Mouse (Mus musculus): Measurements from ENCODE around the gene Naxd. TPM values are rescaled to one million over a fixed set of nuclear protein-coding genes. Genes with fewer than 3 reads are reported as not detected.

Gene Naxd
- total and polyA plus RNA-seq, 3 experiments: 39.7 to 57.1 (median 50.1) TPM

DNA sequence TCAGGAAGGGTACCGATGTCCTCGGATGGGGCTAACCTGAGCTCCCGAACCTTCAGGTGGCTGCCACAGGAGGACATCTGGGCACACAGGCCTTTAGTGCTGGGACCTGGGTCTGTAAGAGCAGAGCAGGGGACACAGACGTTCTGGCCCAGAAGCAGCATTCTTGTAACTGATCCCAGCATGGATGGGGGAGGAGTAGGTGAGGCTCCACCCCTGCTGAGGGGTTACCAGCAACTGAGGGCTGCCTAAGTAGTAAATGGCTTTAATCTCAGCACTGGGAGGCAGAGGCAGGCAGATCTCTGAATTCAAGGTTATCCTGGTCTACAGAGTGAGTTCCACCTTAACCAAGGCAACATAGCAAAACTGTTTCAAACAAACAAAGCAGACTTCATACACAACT lies 45.6 kb downstream of the Naxd start:
- Histone ChIP-seq H3K27ac (ENCODE audit: insufficient read depth, low read depth) (no peak overlapping the region), H3K4me3 (replicated peaks in 1 of 3; ENCODE audit: low read depth in 2 of 3, low read length in 2 of 3, poor library complexity in 1 of 3) (no peak overlapping the region), H3K4me1 (ENCODE audit: control insufficient read depth in 1 of 2, insufficient read depth in 2 of 2) (peaks cover 0 to 5% of the 10 kb centered on the region in 2 experiments; a peak in 2 of 4 replicates), H3K4me2 (ENCODE audit: insufficient read depth, low read depth, poor library complexity, severe bottlenecking) (no peak overlapping the region), H3K27me3 (replicated peaks) (no peaks in the 10 kb centered on the region), H3K36me3 (replicated peaks in 1 of 2; ENCODE audit: control insufficient read depth in 1 of 2, insufficient read depth in 1 of 2, low read length in 1 of 2) (peaks cover 73 to 91% of the 10 kb centered on the region in 2 experiments), H3K9ac (ENCODE audit: insufficient read depth, low read depth) (no peak overlapping the region), H3K9me3 (replicated peaks; ENCODE audit: low read length) (peaks cover 2% of the 10 kb centered on the region), H3K79me2 (replicated peaks; ENCODE audit: control insufficient read depth, extremely low read depth, insufficient read depth, poor library complexity, severe bottlenecking) (no peaks in the 10 kb centered on the region)
- dilution Hi-C loops (cut with MboI; ENCODE audit: extremely low pct_ligation_motif_present, extremely low pct_unique_long_range_greater_than_20kb, low sequenced_read_pairs) (no loop called here), in situ Hi-C loops (cut with MboI; ENCODE audit: low pct_ligation_motif_present, low pct_unique_long_range_greater_than_20kb, low sequenced_read_pairs) (loop anchor here (10.0 kb wide), 1 partner anchor 98 kb away; no protein-coding TSS in a partner anchor)
- no peak for DNase-seq (ENCODE audit: extremely low read depth)
- TF ChIP-seq ZKSCAN1 (IDR thresholded peaks at IDR 0.05; ENCODE audit: borderline replicate concordance, low read depth, low read length) (no peak), ZNF384 (IDR thresholded peaks at IDR 0.05; ENCODE audit: low read depth, low read length) (no peak), NRF1 (IDR thresholded peaks at IDR 0.05; ENCODE audit: low read depth, low read length) (no peak), JUND (conservative IDR thresholded peaks at IDR 0.05; ENCODE audit: low read depth, low read length) (no peak), EP300 (IDR thresholded peaks at IDR 0.05; ENCODE audit: low read length) (no peak), IRF4 (IDR thresholded peaks at IDR 0.05; ENCODE audit: low read depth, low read length) (no peak), BHLHE40 (IDR thresholded peaks at IDR 0.05; ENCODE audit: low read depth, low read length) (no peak), HCFC1 (IDR thresholded peaks at IDR 0.05; ENCODE audit: low read depth, low read length) (no peak), KAT2A (IDR thresholded peaks at IDR 0.05; ENCODE audit: insufficient replicate concordance, low read length) (no peak), ZMIZ1 (IDR thresholded peaks at IDR 0.05; ENCODE audit: low read depth, low read length) (no peak), RAD21 (IDR thresholded peaks at IDR 0.05; ENCODE audit: low read depth, low read length) (no peak), UBTF (IDR thresholded peaks at IDR 0.05; ENCODE audit: low read depth, low read length) (no peak), SIN3A (IDR thresholded peaks at IDR 0.05; ENCODE audit: low read length) (no peak)

DNA sequence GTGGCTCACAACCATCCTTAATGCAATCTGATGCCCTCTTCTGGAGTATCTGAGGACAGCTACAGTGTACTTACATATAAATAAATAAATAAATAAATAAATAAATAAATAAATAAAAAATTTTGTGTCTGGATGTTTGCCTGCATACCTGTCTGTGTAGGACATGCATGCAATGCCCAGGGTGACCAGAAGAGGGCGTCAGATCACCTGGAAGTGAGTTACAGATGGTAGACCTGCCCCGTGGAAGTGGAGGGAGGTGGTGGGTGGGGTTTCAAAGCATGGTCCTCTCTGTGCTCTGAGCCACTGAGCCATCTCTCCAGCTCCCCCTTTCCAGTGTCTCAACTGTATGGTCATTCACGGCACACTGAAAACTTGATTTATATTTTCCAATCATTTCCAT lies 47.1 kb downstream of the Naxd start:
- peaks cover 2% of the 10 kb centered on the region for H3K9me3 ChIP-seq (replicated peaks; ENCODE audit: low read length)
- H3K27ac ChIP-seq (ENCODE audit: insufficient read depth, low read depth): no peak overlapping the region
- H3K79me2 ChIP-seq (replicated peaks; ENCODE audit: control insufficient read depth, extremely low read depth, insufficient read depth, poor library complexity, severe bottlenecking): peaks cover 5% of the 10 kb centered on the region
- DNase-seq (ENCODE audit: extremely low read depth): no peak
- H3K4me1 ChIP-seq (ENCODE audit: control insufficient read depth in 1 of 2, insufficient read depth in 2 of 2): peaks cover 6 to 14% of the 10 kb centered on the region in 2 experiments; a peak in 3 of 4 replicates
- TF ChIP-seq MYC (IDR thresholded peaks at IDR 0.05; ENCODE audit: low read depth, low read length) (no peak), ZMIZ1 (IDR thresholded peaks at IDR 0.05; ENCODE audit: low read depth, low read length) (no peak), MEF2A (IDR thresholded peaks at IDR 0.05; ENCODE audit: borderline replicate concordance, low read depth, low read length) (no peak), RAD21 (IDR thresholded peaks at IDR 0.05; ENCODE audit: low read depth, low read length) (peak; percentile 46), MAFK (IDR thresholded peaks at IDR 0.05; ENCODE audit: insufficient replicate concordance, low read length) (no peak), IRF4 (IDR thresholded peaks at IDR 0.05; ENCODE audit: low read depth, low read length) (no peak), JUND (conservative IDR thresholded peaks at IDR 0.05; ENCODE audit: low read depth, low read length) (no peak), HCFC1 (IDR thresholded peaks at IDR 0.05; ENCODE audit: low read depth, low read length) (no peak), JUN (IDR thresholded peaks at IDR 0.05; ENCODE audit: insufficient read depth, low read depth, low read length) (no peak), ZC3H11A (IDR thresholded peaks at IDR 0.05; ENCODE audit: low read depth, low read length) (no peak), SMC3 (IDR thresholded peaks at IDR 0.05; ENCODE audit: low read depth, low read length) (peak; percentile 51), CHD1 (IDR thresholded peaks at IDR 0.05; ENCODE audit: low read depth, low read length) (no peak), SIN3A (IDR thresholded peaks at IDR 0.05; ENCODE audit: low read length) (no peak), CTCF (conservative IDR thresholded peaks at IDR 0.05 in 1 of 2, IDR thresholded peaks at IDR 0.05 in 1 of 2; ENCODE audit: low read depth in 2 of 2, low read length in 2 of 2) (peak; percentile 50 to 59; a peak in 3 of 4 replicates), ZKSCAN1 (IDR thresholded peaks at IDR 0.05; ENCODE audit: borderline replicate concordance, low read depth, low read length) (no peak), CHD2 (IDR thresholded peaks at IDR 0.05; ENCODE audit: low read length) (no peak), POLR2A (IDR thresholded peaks at IDR 0.05; ENCODE audit: low read depth, low read length) (no peak), USF2 (conservative IDR thresholded peaks at IDR 0.05; ENCODE audit: low read depth, low read length) (no peak)
- dilution Hi-C loops (cut with MboI; ENCODE audit: extremely low pct_ligation_motif_present, extremely low pct_unique_long_range_greater_than_20kb, low sequenced_read_pairs) (no loop called here), in situ Hi-C loops (cut with MboI; ENCODE audit: low pct_ligation_motif_present, low pct_unique_long_range_greater_than_20kb, low sequenced_read_pairs) (loop anchor here (10.0 kb wide), 1 partner anchor 100 kb away; no protein-coding TSS in a partner anchor)
- H3K4me2 ChIP-seq (ENCODE audit: insufficient read depth, low read depth, poor library complexity, severe bottlenecking): no peak overlapping the region
- no peak overlapping the region for H3K4me3 ChIP-seq (replicated peaks in 1 of 3; ENCODE audit: low read depth in 2 of 3, low read length in 2 of 3, poor library complexity in 1 of 3)
- no peak overlapping the region for H3K9ac ChIP-seq (ENCODE audit: insufficient read depth, low read depth)
- H3K36me3 ChIP-seq (replicated peaks in 1 of 2; ENCODE audit: control insufficient read depth in 1 of 2, insufficient read depth in 1 of 2, low read length in 1 of 2): peaks cover 63 to 88% of the 10 kb centered on the region in 2 experiments
- H3K27me3 ChIP-seq (replicated peaks): no peaks in the 10 kb centered on the region
